Mouse (Mus musculus): ENCODE measurements around the gene Lama1.

The Lama1 gene

DNA sequence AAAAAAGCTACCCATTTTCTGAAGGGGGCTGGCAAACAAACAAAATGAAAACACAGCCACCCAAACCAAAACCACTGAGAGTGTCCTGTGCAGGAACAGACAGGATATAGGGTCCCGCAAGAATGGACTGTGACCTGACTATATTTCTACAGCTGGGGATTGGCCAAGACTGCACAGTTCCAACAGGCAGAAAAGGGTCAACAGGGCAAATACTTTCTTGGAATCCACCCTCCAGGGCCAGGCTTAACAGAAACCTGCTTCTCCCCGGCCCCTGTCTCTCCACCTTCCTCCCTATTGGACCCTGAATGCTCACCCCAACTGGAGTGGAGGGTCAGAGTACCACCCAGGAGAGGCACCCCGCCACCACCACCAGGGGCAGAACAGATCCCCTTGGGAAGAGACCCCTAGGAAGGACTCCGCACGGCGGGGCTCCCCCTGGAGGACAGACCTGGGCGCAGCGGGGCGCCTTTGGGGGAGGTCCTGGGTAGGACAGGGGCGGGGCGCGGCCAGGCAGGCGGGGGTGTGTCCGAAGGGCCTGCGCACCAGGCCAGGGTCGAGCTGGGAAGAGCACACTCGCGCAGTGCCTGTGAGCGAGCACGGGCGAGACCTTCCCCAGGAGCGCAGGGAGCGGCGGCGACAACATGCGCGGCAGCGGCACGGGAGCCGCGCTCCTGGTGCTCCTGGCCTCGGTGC is at the start of gene Lama1:
Lama1 (plus strand) TSS at position 566 of the 693 bp plus-strand sequence.
- DNase-seq (ENCODE audit: extremely low read depth, low read depth, low spot score) = no peak

- DNase-seq (ENCODE audit: extremely low read depth, low read depth, low spot score) = no peak
Measured at GRCm38 (mm10) chr17:67651506-67651905, 45.6 kb upstream of the Lama1 start.

DNA sequence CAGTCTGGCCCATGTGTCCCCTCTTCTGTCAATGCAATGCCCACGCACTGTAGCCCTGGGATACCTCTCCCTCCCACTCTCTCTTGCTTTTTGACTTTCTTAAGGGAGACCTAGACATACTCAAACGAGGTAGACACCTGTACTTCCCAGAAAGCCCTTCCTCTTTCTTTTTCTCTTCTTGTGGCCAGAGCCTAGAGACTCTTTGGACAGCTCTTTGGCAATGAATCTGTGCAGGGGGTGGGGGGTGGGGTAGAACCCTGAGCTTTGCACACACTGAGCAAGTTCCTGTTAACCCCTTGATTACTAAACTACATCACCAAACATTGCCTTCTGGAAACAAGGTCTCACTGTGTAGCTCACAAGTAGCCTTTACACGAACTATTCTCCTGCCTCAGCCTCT is 32.8 kb upstream of the Lama1 start:
- DNase-seq (ENCODE audit: extremely low read depth, low read depth, low spot score) = no peak

DNA sequence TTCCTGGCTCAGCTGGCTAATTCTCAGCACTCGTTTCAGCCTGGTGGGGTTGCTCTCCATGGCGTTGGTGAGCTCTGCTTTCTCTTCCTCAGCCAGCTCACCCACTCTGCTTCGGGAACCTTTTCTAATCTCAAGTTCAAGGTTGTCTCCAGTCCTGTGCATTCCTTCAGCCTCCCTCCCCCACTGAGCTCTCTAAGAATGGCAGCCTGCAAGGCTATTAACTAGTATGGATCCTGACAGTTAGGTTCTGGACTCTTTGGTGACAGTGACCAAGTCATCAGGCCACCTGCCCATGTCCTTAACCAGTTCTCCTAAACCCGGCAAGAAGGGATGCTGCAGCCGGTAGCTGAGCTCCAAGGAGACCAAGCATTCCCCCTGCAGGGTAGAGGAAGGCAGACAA is 30.1 kb upstream of the Lama1 start:
- DNase-seq (ENCODE audit: extremely low read depth, low read depth, low spot score) = no peak

- no peak for DNase-seq (ENCODE audit: extremely low read depth, low read depth, low spot score)
Measured at GRCm38 (mm10) chr17:67667981-67668380, 29.1 kb upstream of the Lama1 start.

DNA sequence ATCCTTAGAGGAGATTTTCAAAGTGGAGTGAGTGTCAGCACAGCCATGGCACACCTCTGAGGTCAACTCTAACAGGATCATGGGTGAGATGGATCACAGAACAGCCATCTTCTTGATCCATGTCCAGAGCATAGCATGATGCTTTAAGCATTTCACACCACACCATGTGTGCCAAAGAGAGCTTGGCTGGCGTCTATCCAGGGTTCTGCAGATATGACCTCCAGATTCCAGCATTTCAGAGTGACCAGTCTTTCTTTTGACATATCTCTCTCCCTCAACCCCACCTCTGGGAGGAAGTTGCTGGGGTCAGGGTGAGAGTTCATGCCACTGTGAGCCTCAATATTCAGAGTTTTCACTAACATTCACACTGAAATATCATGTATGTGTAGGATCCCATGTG is 18.5 kb upstream of the Lama1 start:
- DNase-seq (ENCODE audit: extremely low read depth, low read depth, low spot score) = no peak

DNA sequence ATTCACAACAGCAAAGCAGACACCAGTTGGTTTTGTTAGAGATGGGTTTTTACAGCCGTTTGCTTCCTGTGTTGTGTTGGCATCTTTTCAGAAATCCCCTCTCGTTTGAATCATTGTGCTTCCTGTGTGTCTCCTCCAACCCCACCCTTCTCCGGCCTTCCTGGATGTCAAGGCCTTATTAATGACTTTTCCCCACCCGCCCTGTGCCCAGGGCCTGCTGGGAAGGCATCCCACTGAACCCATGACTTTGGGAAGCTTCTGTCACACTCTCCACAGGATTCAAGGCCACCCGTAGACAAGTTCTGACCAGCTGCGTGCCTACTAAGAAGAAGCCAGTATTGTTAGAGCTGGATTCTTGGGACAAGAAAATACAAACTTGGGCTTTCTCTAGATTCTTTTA is 16.0 kb upstream of the Lama1 start:
- DNase-seq (ENCODE audit: extremely low read depth, low read depth, low spot score) = no peak

DNA sequence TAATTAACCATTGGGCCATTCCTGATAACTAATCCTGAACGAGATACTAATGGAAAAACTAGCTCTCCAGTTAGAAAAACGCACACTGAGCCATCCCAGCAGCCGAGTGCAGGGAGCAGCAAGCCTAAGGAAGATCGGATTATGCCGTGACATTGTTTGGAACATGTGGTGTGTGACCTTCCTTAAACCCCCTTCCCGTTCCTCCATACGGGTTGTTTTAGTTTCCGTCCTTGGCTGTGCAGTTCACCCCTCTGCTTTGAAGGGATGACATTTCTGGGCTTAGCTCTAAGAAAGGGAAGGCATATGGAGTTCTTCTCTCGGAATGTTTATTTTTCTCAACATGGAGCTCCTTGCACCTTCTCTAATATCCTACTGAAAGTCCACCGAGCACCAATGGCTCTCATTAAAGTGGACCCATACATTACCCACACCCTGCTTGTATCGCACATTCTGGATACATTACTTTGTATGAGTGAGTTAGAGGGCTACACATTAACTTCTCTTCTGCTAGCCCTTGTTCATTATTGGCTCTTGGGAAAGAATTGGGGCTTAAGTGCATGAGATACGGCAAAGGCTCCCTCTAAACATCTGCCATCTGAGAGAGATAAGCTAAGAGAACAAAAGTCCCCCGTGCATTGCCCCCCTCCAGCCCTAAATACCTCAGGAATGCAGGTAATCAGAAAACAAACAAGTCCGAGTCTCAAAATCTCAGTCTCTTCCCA is 11.9 kb upstream of the Lama1 start:
- DNase-seq (ENCODE audit: extremely low read depth, low read depth, low spot score) = no peak

DNA sequence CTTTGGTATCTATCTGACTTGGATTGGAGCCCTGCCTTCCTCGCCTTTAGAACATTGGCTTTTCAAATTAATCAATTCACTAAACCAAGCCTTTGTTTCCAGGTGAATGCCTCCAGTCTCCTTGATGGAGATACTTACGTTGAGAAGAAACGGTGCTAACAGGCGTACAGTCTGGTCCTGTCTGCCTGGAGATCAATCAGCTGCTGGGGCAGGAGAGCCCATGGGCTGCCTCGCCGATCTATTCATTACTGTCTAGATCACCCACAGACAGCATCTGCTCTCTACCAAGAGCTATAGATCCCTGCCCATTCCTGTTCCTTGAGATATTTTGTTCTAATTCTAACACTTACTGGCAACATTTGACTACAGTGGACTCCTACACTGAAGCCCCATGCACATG is 9.6 kb upstream of the Lama1 start:
- DNase-seq (ENCODE audit: extremely low read depth, low read depth, low spot score) = no peak

GRCm38 (mm10) chr17:67690689-67691088 is 6.4 kb upstream of the Lama1 start:
- no peak for DNase-seq (ENCODE audit: extremely low read depth, low read depth, low spot score)

GRCm38 (mm10) chr17:67692651-67693050 is 4.4 kb upstream of the Lama1 start:
- DNase-seq (ENCODE audit: extremely low read depth, low read depth, low spot score) = no peak

GRCm38 (mm10) chr17:67693861-67694260 is 3.2 kb upstream of the Lama1 start:
- DNase-seq (ENCODE audit: extremely low read depth, low read depth, low spot score) = no peak

DNA sequence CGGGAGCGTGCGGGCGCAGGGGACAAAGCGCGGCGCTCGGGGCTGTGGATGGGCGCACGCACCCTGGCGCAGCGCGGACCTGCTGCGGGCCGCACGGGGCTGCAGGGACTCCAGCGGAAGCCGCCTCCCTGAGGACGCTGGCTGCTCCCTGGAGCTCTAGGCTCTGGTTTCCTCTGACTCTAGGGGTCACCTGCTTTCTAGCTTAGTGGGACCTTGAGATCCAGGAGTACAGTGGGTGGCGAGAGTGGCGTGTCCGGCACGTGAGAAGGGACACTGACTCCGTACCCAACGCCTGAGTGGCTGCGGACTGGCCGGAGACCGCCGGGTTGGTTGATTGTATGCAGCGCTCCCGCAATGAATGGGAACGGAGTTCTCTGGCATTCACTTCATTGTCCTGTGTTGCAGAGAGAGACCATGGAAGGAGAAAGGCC is 417 bp downstream of the Lama1 start:
- DNase-seq (ENCODE audit: extremely low read depth, low read depth, low spot score) = no peak

DNA sequence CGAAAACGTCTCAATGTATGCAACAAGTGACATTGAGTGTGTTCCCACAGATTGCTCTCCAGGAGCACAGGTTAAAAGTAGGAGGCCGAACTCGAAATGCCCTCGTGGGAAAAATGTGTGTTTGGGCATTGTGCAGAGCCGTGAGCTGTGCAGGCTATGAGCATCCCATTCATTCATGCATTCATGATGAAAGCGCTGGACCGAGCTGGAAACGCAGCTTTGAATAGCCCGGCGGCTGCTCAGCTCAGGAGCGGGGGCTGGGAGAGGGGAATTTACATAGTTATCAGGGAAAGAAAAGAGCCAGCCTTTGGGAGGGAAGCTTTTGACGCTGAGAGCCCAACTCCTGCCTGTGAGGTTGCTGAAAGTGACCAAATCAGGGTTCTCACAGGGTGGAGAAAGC is 1.2 kb downstream of the Lama1 start:
- no peak for DNase-seq (ENCODE audit: extremely low read depth, low read depth, low spot score)

GRCm38 (mm10) chr17:67701761-67702160 is 4.7 kb downstream of the Lama1 start:
- no peak for DNase-seq (ENCODE audit: extremely low read depth, low read depth, low spot score)

DNA sequence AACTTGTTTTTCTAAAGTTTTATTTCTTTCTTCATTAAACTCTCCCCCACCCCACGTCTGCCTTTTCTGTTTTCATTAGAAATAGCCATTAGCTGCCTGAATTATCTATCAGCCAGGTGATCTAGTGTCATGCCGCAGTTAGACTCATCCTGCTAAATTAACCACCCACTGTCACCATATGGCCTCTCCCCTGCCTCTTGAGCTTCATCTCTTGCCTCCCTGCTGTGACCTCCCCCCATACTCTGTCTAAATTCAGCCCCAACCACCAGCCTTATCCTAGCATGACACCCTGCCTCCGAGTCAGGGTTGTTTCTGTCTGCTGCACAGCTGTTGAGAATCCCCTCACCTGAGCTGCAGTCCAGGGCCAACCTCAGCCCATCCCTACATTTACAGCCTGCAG is 5.9 kb downstream of the Lama1 start:
- DNase-seq (ENCODE audit: extremely low read depth, low read depth, low spot score) = no peak

GRCm38 (mm10) chr17:67705035-67705769 is 8.1 kb downstream of the Lama1 start:
- peak; percentile 51 for DNase-seq (ENCODE audit: extremely low read depth, low read depth, low spot score)

DNA sequence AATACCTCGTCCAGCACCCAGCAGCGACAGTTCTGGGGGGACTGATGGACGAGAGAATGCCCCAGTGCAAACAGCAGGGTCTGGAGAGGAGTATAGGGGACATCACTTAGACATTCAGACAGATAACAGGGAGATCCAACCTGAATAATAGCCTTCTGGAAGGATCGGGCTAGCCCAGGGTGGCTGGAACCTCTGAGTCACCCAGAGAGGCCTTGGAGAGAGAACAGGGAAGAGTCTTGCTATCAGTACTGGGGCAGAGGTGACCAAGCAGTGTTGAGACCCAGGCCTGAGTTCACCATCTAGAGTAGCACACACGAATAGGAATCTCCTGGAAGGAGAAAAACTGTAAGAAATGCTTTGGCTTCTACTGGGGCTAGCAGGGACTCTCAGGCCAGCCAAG is 9.3 kb downstream of the Lama1 start:
- DNase-seq (ENCODE audit: extremely low read depth, low read depth, low spot score) = no peak

- no peak for DNase-seq (ENCODE audit: extremely low read depth, low read depth, low spot score)
Measured at GRCm38 (mm10) chr17:67707793-67708364, 10.8 kb downstream of the Lama1 start.

- DNase-seq (ENCODE audit: extremely low read depth, low read depth, low spot score) = no peak
Measured at GRCm38 (mm10) chr17:67710377-67710781, 13.3 kb downstream of the Lama1 start.

- DNase-seq (ENCODE audit: extremely low read depth, low read depth, low spot score) = no peak
Measured at GRCm38 (mm10) chr17:67711361-67711760, 14.3 kb downstream of the Lama1 start.

DNA sequence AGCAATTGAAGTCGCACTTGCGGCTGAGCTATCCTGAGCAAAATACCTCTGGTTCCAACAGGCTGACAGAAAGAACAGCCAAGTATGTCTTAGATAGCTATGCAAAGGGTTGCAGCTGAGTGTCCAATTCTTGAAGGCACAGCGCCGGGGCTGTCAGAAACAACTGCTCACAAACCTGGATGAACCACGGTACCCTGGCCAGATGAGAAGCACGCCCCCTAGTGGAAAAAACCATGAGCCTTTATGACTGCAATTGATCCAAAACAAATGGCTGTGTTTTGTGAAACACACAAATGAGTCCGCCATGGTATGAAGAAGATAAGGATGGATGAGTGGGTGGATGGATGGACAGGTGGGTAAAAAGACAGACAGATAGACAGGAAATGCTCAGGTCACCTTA is 15.9 kb downstream of the Lama1 start:
- DNase-seq (ENCODE audit: extremely low read depth, low read depth, low spot score) = no peak
